Mouse (Mus musculus) activated CD4-positive, CD25-positive, alpha-beta regulatory T cell, adult 4 months (primary cell): ENCODE measurements around the gene Mmp14. TPM values are rescaled to one million over a fixed set of nuclear protein-coding genes. Genes with fewer than 3 reads are reported as not detected.

Source experiments
- ATAC-seq: one replicate; pipeline ENCODE4 v1.8.0; 2017
- polyA plus RNA-seq, 2 experiments: library from polyadenylated mRNA; unstranded; fragments of 100-300 nt; shearing (Covaris generic); gene quantifications; one replicate each; pipeline ENCODE4 v1.2.1; 2017

The Mmp14 gene
- polyA plus RNA-seq, 2 experiments from 2014 or later: 0.24 to 0.25 TPM

DNA sequence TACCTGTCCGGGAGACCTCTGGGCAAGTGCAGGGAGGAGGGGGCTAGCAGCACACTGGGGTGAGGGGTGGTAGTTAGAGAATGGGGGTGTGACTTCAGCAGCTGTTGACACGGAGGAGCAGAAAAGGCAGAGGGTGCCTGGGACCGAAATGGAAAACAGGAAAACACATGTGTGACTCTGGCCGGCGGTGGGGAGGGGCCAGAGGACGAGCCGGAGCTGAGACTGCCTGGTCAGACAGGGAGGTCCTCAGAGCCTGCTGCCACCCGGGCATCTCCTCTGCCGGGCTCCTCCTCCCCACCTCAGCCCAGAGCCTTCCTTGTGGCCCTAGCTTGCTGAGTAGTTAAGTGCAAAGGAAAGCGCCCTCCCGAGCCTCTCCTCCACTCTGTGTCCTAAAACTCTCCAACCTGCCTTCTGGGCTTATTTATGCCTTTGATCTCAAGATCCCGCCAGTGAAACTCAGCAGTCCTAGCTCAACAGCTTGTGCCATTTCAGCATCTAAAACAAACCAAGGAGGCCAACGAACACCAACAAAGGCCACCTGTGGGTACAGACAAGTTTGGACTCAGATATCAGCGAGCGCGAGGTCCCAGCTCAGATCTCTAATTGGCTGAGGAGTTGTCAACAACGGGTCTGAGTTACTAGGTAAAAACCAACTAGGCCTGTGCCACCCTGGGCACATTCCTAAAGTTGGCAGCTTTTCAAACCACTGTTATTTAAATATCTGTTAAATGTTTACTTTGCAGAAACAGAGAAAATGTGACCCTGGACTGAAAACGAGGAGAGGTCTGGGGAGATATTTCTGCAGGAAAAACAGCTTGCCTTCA, 17.3 kb upstream of the Mmp14 start:
- ATAC-seq: no peak

DNA sequence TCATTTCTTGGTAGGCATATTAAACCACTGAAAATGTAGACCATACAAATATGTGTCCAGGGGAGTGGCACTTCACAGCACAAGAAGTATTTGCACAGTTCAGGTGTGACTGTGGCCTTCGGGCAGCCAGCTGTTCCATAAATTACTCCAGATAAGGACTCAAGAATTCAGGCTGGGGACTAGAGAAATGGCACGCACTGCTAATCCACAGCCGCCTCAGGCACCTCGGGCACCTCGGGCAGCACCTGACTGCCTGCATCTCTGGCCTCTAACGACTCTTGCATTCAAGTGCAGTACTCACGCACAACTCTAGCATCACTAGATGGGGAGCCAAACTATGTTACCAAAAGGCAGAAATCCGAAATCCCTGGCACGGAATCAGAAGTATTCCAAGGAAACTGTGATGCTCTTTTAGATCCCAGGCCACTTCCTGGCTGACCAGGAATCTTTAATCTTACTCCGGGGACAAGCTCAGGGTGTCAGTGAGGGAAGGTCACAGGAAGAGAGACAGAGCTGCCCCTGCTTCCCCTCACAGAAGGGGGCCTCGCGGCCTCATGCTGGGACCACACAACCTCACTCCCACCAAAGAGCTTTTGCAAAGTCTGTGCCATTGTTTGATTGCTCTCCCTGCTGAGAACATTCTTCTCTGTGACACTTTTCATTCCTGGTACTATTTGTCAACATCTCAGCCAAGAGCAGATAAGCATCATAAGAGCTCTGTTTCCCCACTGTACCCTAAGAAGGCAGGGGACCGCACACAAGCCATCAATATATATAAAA, 16.0 kb upstream of the Mmp14 start:
- ATAC-seq: no peak

DNA sequence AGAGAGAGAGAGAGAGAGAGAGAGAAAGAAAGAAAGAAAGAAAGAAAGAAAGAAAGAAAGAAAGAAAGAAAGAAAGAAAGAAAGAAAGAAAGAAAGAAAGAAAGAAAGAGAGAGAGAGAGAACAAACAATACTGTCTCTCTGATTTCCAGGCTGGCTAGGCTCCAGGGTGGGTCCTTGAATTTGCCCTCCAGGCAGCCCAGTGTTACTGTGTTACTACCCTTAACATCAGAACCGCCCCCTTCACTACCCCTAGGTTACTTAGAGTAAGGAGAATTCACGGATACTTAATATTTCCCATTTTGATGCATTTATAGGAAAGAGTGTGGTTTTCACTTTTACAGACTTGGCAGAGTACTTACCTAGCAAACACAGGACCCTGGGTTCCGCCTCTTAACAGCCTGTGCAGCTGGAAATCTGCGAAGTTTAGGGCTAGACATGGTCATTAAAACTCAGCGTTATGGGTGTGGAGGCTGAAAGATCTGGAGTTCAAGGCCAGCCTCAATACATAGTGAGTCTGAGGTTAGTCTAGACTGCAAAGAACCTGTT, 15.1 kb upstream of the Mmp14 start:
- no peak for ATAC-seq

DNA sequence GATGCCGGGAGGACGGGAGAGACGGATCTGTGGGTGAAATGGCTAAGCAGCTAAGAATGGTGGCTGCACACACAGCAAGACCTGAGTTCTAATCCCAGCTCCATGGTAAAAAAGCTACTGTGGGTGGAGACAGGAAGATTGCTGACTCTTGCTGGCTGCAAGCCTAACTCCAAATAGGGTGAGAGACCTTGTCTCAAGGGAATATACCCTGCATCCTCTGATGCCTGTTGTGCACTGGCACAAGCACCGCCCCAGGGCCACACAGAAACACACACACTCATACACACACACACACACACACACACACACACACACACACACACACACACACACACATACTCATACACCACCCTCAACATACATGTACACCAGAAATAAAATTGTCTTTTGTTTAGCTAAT, 14.6 kb upstream of the Mmp14 start:
- no peak for ATAC-seq

DNA sequence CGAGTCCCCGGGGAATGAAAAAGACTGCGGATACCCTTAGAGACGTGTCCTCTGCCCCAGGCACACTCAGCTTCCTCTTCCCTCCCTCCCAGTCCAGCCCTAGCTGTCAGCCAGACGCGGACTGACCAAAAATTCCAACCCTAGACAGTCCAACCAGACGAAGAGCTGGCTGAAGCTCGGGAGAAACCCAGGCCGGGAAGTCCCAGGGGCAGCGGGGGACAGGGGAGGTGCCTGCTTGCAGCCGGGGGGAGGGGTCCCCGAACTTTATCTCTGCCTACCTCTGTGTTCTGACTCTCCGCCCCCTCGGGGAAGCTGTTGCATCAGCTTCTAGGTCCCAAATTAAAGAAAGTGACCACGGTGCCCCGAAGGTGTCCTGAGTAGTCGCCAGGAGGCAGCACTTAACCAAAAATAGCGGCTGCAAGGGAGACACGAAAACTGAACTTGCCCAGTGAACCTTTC, 13.8 kb upstream of the Mmp14 start, which contains the start of gene Slc7a7:
Gene Slc7a7, minus strand, starts transcription at position 158 of the 459 bp plus-strand sequence.
- ATAC-seq: no peak

DNA sequence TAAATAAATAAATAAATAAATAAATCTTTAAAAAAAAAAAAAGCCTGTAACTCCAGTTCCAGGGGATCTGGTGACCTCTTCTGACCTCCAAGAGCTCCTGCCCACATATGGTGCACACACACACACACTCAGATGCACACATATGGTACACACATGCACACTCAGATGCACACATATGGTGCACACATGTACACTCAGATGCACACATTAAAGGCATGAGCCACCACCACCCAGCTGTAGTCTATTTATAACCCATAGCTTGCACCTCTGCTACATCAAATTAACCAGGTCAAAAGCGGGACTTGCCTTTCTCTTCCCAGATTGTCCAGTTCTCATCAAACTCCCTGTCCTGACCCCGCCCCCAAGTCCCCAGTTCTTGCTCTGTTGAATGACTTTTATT, 10.4 kb upstream of the Mmp14 start:
- no peak for ATAC-seq

DNA sequence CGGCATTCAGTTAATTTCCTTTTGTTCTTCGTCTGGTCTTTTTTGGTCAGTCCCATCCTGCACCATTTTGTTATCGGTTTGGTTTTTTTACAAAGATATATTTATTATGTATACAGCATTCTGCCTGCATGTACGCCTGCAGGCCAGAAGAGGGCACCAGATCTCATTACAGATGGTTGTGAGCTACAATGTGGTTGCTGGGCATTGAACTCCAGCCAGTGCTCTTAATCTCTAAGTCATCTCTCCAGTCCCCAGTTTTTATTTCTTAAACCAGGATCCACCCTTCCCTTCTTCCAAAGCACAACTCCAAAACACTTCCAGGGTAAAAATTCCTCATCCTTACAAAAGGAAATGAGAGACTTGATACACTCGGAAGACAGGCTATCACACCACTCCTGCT, 8.0 kb upstream of the Mmp14 start:
- ATAC-seq: no peak

DNA sequence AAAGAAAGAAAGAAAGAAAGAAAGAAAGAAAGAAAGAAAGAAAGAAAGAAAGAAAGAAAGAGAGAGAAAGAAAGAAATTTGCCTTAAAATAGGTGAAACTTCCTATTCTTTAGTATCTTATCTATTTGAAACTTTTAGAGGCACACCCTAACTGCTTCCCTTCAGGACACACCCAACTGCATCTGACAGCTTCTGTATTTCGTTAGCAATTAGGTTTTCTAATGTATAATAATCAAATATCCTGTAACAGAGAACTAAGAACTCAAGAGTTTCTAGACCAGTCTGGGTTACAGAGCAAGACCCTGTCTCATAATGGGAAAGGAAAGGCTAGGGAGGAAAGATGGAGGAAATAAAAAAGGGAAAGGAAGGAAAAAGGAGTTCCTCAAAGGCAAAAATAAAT, 6.8 kb upstream of the Mmp14 start:
- no peak for ATAC-seq

DNA sequence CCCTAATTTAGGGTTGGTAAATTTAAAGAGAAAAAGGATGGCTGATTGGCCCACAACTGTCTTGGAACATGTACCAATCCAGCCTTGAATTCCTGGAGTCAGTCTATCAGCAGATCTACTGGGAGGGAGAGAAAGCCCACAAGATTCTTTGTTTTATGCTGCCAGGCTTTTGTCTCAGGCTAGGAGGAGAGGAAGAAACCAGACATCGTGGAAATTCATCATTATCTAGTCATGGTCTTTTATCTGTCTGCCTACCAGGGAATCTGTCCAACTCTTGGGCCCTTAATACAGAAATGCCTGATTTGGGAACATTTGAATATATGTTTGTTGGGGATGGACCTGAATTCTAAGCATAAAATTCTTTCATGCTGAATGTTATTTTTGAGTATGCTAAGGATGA, 5.9 kb upstream of the Mmp14 start:
- ATAC-seq: no peak

DNA sequence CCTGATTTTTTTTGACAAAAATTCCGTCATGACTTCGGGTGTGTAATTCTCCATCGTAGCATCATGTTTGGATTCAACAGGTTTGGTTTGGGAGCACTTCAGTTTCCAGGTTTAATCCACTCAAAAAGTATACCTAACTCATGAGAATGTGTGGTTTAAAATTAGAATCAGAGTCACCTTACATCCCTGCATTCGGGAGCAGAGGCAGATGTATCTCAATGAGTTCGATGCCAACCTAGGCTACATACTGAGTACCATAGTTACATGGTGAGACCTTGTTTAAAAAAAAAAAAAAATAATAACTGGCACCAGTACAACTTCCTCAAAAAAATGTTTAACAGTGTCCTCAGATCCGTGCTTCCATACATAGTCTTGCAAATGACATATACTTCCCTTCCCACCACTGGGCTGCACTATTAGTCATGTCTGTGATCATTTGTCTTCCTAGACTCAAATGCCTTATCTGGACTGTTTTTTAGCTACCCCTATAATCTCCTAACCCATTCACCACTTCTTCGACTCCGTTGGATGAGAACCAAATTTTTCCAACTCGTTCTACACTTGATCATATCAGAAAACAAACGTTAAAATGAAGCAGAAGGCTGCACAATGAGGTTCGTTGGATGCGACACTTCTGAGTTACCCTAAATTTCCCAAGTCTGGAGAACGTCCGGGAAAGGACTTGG, 5.3 kb upstream of the Mmp14 start:
- ATAC-seq: no peak

DNA sequence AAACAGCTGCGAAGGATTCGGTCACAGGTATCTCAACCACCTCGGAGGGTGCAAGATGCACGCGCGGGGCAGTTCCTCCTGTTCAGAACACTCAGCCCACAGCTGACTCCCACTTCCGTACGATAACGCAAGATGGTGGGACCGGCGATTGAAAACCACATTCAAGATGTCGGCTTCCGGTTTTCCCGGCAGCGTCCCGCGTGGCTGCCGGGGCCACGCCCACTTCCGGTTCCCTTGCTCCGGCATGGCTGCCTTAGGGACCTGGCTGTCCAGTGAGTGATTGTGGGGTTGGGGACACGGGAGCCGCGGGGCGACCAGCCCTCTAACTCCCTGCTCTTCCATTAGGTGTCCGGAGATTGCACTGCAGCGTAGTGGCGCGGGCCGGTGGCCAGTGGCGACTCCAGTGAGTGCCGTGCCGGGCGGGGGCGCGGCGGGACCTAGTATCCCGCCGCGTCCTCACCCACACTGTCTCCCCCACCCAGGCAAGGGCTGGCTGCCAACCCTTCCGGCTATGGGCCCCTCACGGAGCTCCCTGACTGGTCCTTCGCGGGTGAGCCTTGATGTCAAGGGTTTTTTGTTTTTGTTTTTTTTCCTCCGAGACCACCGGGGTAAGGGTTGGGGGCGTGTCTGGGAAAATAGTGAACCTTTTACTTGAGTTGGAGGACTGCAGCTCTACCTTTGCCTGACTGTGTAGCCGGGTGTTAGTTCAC, 4.6 kb upstream of the Mmp14 start, which contains the start of gene Mrpl52:
Gene Mrpl52, plus strand, starts transcription at position 221 of the 710 bp plus-strand sequence.
- peak; percentile 83 for ATAC-seq

DNA sequence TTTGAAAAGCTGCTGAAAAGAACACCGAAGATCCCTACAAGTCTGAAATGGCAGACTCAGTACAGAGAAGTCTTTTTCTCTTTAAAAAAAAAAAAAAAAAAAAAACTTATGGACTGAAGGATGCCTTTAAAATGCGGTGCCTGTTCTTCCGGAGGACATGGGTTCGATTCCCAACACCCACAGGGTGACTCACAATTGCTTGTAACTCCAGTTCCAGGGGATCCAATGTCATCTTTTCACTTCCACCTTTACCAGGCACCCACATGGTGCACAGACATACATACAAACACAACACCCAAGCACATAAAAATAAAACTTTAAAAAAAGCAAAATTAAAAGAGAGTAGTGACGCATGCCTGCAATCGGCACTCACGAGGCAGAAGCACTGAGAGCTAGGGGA, 3.7 kb upstream of the Mmp14 start:
- ATAC-seq: no peak

DNA sequence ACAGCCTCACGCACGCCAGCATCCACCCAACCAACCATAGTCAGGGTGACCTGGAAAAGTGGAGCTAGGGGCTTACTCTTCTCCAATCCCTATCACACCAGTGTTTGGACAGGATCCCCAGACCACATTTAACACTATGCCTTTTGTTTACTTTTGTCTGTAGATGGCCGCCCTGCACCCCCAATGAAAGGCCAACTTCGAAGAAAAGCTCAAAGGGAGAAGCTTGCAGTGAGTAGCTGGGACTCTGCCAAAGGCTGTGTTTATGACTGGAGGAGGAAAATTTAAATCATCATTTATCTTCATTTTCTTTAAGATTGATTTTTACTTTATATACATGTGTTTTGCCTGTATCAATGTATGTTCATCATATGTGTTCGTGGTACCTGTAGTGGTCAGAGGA, 3.0 kb upstream of the Mmp14 start:
- no peak for ATAC-seq

DNA sequence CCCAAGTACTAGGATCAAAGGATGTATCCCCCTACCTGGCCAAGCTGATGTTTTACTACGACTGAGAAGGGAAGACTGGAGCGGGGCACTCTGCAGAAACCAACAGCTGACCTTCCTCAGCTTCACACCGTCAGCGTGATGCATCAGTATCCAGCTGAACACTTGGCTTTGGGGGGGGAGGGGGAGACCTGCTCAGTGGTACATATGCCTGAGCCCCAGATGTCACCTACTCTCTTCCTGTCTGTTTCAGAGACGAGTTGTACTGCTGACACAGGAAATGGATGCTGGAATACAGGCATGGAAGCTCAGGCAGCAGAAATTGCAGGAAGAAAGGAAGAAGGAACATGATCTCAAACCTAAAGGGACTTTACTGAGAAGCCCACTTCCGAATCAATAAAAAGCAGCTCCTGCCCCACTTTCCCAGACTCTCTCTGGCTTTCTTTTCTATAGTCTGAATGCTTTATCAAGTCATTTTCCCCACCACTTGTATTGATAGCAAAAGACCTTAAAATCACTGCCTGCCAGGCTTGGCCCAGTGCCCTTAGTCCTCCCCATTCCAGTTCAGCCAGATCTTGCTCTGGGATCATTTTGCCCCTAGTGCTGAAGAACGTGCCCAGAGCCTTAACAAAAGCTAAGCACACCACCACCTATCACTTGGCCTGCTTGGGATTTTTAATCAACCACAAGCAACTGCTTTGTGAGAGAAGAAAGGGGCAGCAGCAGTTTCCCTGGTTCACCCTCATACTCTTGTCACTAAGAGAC, 1.9 kb upstream of the Mmp14 start:
- ATAC-seq: no peak

DNA sequence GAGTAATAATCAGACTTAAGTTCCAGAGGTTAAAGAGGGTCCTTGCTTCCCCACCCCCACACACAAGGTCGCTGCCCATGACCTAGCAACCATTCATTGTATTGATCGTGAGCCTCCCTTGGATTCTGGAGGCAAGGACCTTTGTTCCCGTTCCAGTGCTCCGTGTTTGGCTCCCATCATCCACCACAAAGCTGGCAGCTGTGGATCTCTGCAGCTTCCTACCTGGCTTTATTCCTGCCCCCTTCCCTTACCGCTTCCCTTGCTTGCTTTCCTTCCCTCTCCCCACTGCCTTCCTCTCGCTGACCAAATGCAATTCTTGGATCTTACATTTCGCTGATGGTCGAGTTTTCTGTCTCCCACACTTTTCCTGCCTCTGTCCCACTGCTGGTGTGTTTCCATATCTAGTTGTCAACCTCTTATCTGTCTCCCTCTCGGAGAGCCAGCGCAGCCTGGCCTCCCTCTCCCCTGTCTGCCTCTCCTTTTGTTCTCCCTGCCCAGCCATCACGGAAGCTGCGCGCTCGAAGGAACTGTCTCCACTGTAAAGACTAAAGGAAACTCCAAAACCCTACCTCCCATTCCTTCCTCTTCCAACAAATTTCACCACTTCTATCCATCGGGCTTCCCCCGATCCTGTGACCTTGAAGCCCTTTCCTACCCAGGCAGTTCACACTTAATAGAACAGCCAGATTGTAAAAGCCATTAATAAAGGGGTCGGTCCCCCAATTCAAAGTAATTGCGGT, 836 bp upstream of the Mmp14 start:
- no peak for ATAC-seq

DNA sequence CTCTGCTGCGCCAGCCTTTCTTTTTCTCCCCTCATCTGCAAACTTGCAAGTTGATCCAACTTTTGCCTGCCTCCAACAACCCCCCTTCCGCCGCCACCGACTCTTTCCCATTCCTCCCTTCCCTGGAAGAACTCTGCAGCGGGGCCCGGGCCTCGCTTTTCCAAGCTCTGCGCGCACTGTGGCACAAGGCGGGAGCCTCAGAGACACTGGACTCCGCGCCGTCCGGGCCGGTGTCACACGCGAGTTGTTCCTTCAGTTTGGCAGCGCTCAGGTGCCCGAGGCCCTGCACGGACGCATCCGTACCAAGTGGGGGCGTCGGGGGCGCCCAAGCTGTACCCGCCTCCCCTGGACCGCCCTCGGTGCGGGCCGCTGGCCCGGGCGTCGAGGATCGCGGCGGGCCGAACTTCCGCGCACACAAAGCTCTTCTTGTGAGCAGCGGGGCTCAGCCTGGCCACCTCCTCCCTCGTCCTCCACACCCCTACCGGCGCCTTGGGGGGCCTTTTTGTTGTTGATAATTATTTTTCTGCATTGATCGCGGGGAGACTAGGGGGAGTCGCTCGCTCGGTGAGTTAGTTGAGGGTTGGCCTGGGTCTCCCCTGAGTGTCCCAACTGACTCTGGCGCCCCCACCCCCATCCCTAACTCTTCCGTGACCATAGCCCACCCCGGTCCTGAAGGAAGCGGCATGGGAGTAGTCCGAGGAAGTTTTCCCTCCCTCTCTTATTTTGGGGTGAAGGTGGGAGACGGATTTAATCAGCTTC, 845 bp downstream of the Mmp14 start:
- ATAC-seq: no peak

DNA sequence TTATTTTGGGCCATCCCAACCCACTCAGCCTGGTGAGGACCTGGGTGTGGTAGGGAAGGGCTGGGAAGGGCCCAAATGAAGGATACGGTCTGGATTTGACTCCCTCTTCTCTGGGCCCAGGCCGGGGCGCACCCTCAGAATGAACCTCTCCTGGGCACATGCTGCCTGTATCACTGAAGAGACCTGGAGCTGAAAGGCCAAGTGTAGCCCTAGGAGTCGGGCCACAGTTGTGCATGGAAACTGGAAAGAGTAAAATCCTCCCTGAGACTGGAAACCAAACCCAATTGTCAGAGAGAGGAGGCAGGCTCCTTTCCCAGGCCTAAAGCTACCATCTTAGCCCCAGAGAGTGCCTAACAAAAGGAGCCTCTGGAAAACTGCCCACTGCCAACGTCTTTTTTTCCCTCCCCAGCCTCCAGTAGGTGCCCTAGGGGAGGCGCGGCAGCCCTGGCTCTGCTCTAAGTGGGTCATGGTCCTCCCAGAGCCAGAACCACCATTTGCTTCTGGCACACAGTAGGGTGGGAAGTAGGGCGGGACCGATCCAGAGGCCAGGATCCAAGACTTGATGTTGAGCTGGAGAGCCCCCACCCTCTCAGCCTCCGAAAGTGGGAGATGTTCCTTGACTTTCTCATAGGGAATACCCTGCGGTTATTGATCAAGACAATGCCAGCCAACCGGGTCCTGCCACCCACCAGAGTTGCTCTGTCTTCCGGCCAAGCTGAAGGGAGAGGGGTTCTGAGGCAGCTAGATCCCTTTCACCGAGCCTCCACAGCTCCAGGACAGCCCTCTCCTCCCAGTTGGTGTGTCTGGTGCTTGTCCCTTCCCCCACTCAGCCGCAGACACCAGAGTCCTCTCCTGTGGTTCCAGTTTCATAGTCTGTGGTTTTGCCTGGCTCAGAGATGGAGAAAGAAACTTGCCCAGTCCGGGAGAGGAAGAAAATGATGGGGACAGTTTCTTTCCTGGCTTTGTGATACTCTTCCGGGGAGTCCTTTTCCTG, 1.7 kb downstream of the Mmp14 start:
- no peak for ATAC-seq

DNA sequence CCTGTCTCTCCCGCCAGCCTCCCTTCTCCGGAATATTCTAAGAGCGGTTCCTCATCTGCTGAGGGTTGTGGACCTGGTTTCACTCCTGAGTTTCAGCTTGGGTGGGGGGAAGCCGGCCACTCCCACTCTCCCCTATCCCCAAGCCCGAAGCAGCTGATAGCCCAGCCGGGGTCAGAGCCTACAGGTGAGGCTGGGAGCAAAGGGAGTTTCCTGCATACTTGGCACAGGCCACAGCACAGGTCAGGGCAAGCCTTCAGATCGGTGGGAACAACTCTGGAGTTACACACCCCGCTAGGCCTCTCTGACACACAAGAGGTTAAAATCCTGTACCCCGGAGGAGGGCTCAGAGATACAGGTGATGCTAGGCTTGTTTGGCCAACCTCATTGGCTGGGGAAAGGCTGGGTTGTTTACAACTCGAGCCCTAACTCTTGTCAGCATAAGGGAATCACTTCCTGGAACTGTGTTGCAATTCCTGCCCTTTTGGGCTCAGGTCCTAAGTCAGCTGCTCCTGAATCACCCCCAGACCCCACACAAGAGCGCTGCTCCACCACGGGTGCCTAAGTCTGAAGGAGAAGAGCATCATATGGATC, 2.6 kb downstream of the Mmp14 start:
- ATAC-seq: no peak
